Mouse (Mus musculus): Measurements from ENCODE around the gene Olfr644. TPM values are rescaled to one million over a fixed set of nuclear protein-coding genes. Genes with fewer than 3 reads are reported as not detected.

The Olfr644 gene
- polyA plus RNA-seq (2012; rRNA removed; ENCODE audit: low replicate concordance) = not detected in 2 replicates

DNA sequence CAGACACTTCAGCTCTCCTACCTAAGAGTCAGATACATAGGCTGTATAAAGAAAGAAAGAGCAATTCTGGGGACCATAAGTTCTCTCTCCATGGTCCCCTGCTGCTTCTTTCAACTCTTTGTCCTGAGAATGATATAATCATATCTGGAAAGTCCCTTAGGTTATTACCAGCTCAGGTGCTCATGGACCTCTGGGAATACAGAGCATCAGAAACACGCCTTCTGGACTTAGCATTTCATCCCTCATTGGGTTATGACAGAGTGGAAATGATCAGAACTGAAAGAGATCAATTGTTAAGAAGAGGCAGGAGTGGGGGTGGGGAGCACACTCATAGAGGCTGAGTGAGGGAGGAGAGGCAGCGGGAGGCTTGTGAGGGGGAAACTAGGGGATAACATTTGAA lies at the start of gene Olfr644:
Gene Olfr644, minus strand, starts transcription at position 101 of the 400 bp plus-strand sequence.

DNA sequence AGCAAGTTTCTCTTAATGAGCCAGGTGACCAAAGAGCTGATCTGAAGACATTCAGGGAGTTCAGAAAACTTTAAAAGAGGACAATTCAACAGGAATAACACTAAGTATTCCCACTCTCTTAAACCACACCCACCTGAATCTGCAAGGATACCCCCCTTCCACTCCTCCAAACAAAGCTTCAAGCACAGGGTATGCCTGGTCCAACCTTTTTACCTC lies 33.0 kb upstream of the Olfr644 start, which contains the start of gene Olfr646:
Gene Olfr646, plus strand, starts transcription at position 117 of the 216 bp plus-strand sequence.

DNA sequence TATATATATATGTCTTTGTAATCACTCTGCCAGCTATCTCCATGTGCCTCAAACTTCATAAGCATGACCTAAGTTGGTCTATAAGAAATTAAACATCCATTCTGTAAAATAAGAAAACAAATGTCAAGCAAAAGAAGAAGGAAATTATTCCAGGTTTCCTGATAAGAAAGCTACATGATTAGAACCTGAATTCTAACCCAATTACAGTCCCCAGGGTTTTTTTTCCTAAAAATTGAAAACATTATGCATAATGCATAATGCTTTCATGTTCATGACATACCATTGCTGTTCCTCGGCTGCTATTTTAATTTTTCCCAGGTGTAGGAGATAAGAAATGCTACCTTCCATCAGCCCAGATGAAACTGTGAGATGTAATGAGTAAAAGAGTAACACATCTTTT lies 13.7 kb upstream of the Olfr644 start, which contains the start of gene Olfr645:
Gene Olfr645, minus strand, starts transcription at position 101 of the 400 bp plus-strand sequence.

DNA sequence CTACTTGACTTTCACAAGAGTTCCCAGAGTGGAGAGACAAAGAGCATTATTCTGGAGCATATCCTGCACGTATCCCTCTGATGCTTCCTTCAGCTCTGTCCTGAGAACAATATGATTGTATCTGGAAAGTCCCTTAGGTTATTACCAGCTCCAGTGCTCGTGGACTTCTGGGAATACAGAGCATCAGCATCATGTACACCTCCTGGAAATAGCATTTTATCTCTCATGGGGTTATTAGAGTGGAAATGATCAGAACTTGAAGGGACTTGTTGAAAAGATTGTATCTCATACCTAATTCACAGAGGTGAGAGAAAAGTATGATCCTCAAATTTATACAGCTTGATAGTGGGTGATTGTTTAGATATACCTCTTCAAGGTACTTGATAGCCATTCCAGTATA lies 10.3 kb downstream of the Olfr644 start, which contains the start of gene 4930516K23Rik:
Gene 4930516K23Rik, minus strand, starts transcription at position 101 of the 400 bp plus-strand sequence.

DNA sequence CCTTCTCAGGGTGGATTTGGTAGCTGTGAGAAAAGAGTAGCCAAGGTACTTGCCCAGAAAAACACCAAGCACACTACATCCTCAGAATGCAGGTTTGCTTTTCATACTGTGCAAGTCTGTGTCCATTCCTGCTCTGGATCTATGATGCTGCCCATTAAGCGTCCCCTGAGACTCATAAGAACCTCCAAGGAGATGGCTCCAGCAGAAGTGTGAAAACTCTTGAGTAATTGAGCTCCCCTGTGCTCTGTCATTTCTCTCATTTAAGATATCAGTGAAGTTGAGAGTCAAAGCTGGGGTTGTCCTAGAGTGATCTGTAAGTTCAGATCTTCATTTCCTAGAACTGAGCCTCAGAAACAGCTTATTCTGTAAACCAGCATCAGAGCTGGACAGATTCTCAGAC lies 19.1 kb downstream of the Olfr644 start, which contains the start of gene Olfr642:
Gene Olfr642, minus strand, starts transcription at position 101 of the 400 bp plus-strand sequence.

DNA sequence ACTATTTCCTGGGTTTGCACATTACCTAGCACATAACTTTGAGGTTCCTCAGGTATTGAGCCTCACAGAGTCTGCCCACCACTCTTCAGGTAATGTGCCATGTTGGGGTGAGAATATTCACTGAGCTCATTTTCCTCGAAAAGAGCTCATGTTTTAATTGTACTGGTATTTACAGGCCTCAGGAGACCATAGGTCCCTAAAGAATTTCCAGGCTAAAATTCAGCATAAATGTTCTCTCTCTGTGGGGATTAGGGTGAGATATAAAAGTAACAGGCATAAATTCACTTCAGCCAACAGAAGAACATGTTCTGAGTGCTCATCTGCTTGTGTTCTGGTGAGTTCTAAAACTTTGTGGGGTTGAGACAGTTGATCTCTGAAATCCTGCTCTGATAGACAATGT lies 36.5 kb downstream of the Olfr644 start, which contains the start of gene Olfr641:
Gene Olfr641, plus strand, starts transcription at position 301 of the 400 bp plus-strand sequence.

DNA sequence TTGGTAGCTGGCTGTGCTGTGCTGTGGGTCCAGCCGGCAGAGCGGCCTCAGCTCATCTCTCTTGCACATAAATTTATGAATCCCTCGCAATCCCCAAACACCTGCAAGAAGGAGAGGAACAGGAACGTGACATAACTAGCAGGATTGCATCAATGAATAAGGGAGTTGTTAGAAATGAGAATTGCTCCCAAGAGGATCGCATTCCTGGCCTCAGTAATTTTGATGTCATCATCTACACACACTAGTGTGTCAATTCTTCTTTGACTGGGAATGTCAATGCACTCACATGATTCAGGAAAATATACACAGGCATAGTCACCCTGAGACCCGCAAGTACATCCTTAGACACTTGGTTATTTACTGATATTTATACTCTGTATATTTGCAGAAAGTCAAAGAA lies 46.2 kb downstream of the Olfr644 start, which contains the start of gene Olfr640:
Gene Olfr640, minus strand, starts transcription at position 101 of the 400 bp plus-strand sequence.

DNA sequence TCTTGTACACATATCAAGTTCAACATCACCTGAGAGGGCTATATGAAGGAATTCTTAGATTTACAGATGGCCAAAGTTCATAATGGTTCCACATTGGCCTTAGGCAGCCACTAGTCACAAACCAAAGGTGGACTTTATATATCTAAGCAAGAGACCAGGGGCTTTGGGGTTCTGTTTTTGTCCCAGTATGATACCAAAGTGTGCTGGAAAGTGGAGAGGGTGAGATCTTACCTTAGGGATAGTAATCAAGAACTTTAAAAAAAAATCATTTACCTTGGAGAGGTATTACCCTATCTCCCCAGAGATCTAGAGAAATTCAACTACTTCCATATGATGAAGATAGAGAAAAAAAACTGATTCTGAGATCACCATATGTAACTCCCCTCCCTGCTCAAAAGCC lies 54.5 kb downstream of the Olfr644 start, which contains the start of gene Olfr639:
Gene Olfr639, minus strand, starts transcription at position 101 of the 400 bp plus-strand sequence.

Other genes starting within 250 kb of the Olfr644 start
- gene Hbb-bs, start 243.8 kb downstream of the Olfr644 start, polyA plus RNA-seq (2012; rRNA removed; ENCODE audit: low replicate concordance) = 783 and 1,033 TPM in 2 replicates
- not detected in 2 replicates for gene Hbb-bh2, start 231.3 kb downstream of the Olfr644 start, polyA plus RNA-seq (2012; rRNA removed; ENCODE audit: low replicate concordance)
- gene Hbb-bh1, start 228.7 kb downstream of the Olfr644 start, polyA plus RNA-seq (2012; rRNA removed; ENCODE audit: low replicate concordance) = not detected in 2 replicates
- not detected in 2 replicates for gene Hbb-y, start 218.7 kb downstream of the Olfr644 start, polyA plus RNA-seq (2012; rRNA removed; ENCODE audit: low replicate concordance)
- gene Olfr66, start 185.6 kb downstream of the Olfr644 start, polyA plus RNA-seq (2012; rRNA removed; ENCODE audit: low replicate concordance) = not detected in 2 replicates
- gene Olfr64, start 177.4 kb downstream of the Olfr644 start, polyA plus RNA-seq (2012; rRNA removed; ENCODE audit: low replicate concordance) = not detected in 2 replicates
- gene Olfr65, start 168.4 kb downstream of the Olfr644 start, polyA plus RNA-seq (2012; rRNA removed; ENCODE audit: low replicate concordance) = not detected in 2 replicates
- not detected in 2 replicates for gene Olfr631, start 143.0 kb downstream of the Olfr644 start, polyA plus RNA-seq (2012; rRNA removed; ENCODE audit: low replicate concordance)
- gene Olfr632, start 137.5 kb downstream of the Olfr644 start, polyA plus RNA-seq (2012; rRNA removed; ENCODE audit: low replicate concordance) = not detected in 2 replicates
- not detected in 2 replicates for gene Olfr633, start 127.4 kb downstream of the Olfr644 start, polyA plus RNA-seq (2012; rRNA removed; ENCODE audit: low replicate concordance)
- gene Olfr635, start 100.7 kb downstream of the Olfr644 start, polyA plus RNA-seq (2012; rRNA removed; ENCODE audit: low replicate concordance) = not detected in 2 replicates
- not detected in 2 replicates for gene Olfr638, start 73.1 kb downstream of the Olfr644 start, polyA plus RNA-seq (2012; rRNA removed; ENCODE audit: low replicate concordance)
- gene Olfr639, start 54.6 kb downstream of the Olfr644 start, polyA plus RNA-seq (2012; rRNA removed; ENCODE audit: low replicate concordance) = not detected in 2 replicates
- not detected in 2 replicates for gene Olfr640, start 46.3 kb downstream of the Olfr644 start, polyA plus RNA-seq (2012; rRNA removed; ENCODE audit: low replicate concordance)
- gene Olfr641, start 36.4 kb downstream of the Olfr644 start, polyA plus RNA-seq (2012; rRNA removed; ENCODE audit: low replicate concordance) = not detected in 2 replicates
- gene Olfr642, start 19.2 kb downstream of the Olfr644 start, polyA plus RNA-seq (2012; rRNA removed; ENCODE audit: low replicate concordance) = not detected in 2 replicates
- not detected in 2 replicates for gene 4930516K23Rik, start 10.4 kb downstream of the Olfr644 start, polyA plus RNA-seq (2012; rRNA removed; ENCODE audit: low replicate concordance)
- not detected in 2 replicates for gene Olfr645, start 13.6 kb upstream of the Olfr644 start, polyA plus RNA-seq (2012; rRNA removed; ENCODE audit: low replicate concordance)
- not detected in 2 replicates for gene Olfr646, start 33.0 kb upstream of the Olfr644 start, polyA plus RNA-seq (2012; rRNA removed; ENCODE audit: low replicate concordance)
- not detected in 2 replicates for gene Ubqln5, start 58.0 kb upstream of the Olfr644 start, polyA plus RNA-seq (2012; rRNA removed; ENCODE audit: low replicate concordance)
- not detected in 2 replicates for gene Olfr643, start 65.5 kb upstream of the Olfr644 start, polyA plus RNA-seq (2012; rRNA removed; ENCODE audit: low replicate concordance)
- not detected in 2 replicates for gene Ubqln3, start 71.4 kb upstream of the Olfr644 start, polyA plus RNA-seq (2012; rRNA removed; ENCODE audit: low replicate concordance)
- gene Ubqlnl, start 78.7 kb upstream of the Olfr644 start, polyA plus RNA-seq (2012; rRNA removed; ENCODE audit: low replicate concordance) = not detected in 2 replicates
- not detected in 2 replicates for gene Olfm5, start 93.0 kb upstream of the Olfr644 start, polyA plus RNA-seq (2012; rRNA removed; ENCODE audit: low replicate concordance)
- not detected in 2 replicates for gene Olfr648, start 111.5 kb upstream of the Olfr644 start, polyA plus RNA-seq (2012; rRNA removed; ENCODE audit: low replicate concordance)
- not detected in 2 replicates for gene Olfr649, start 124.1 kb upstream of the Olfr644 start, polyA plus RNA-seq (2012; rRNA removed; ENCODE audit: low replicate concordance)
- gene Trim6, start 146.9 kb upstream of the Olfr644 start, polyA plus RNA-seq (2012; rRNA removed; ENCODE audit: low replicate concordance) = 0.97 and 1.1 TPM in 2 replicates
- 10.2 and 25.5 TPM in 2 replicates for gene Trim34a, start 172.6 kb upstream of the Olfr644 start, polyA plus RNA-seq (2012; rRNA removed; ENCODE audit: low replicate concordance)
- gene Trim5, start 216.2 kb upstream of the Olfr644 start, polyA plus RNA-seq (2012; rRNA removed; ENCODE audit: low replicate concordance) = 0.94 and 2.2 TPM in 2 replicates
- gene Trim12a, start 243.6 kb upstream of the Olfr644 start, polyA plus RNA-seq (2012; rRNA removed; ENCODE audit: low replicate concordance) = 5.0 and 10.4 TPM in 2 replicates

Data from mammary gland, adult 2 months (tissue).